Mouse (Mus musculus) retina, postnatal 7 days (tissue): ENCODE measurements around the gene Sars.

Source experiments
- DNase-seq: peaks from one replicate; pipeline ENCODE4 v3.0.0-alpha.2; 2012; ENCODE audit warnings: low read depth, low spot score

Sars gene

DNA sequence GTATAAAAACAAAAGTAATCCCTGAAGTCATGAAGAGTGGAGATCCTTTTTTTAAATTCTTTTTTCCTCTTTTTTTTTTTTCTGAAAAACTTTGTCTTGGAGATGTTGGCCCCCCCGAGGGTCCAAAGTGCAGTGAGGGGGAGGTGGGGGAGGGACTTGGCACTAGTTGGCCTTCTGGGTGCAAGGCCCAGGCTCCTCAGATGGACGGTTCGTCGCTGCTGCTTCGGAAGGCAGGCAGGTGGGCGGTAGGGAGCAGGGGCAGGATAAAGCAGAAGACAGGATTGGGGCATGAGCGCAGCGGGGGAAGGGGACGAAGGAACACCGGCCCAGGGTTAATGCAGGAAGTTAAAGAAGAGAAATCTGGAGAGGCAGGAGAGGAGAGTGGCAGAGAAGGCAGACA is 52.7 kb downstream of the Sars start:
- DNase-seq: no peak

DNA sequence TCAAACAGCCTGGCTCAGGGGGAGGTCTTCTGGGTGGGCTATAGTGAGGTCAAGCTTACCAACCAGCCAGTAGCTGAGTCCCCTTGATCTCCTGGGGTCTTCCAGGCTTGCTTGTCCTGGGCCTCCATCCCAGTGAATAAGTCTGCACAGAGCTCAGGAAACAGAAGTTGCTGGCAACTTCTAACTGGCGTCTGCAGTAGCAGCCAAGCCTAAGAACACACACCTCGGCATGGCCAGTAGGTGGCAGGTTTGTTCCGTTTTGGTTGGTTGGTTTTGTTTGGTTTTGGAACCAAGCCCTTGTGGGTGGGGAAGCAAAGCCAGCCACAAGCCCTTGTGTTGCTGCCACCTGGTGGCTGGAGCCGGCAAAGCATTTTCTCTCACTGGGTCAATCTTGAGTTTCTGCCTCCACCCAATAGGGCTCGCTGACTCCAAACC is 55.9 kb downstream of the Sars start:
- DNase-seq: peak; percentile 93

DNA sequence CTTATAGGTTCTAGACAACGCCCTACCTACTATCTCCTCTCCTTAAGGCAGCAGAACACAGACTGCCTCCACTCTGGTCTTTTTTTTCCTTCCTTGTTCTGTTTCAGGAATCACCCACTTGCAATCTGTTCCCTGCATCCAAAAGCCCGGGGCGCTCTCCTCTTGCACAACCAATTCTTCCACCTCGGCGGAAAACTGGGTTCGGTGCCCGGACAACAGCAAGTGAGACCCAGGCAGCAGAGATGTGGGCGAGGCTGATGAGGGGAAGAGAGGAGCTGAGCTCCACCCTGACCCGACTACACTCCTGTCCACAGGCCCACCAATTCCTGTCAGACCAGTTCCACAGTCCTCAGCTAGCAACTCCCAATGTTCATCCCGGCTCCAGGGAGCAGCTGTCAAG is 58.8 kb downstream of the Sars start:
- no peak for DNase-seq

DNA sequence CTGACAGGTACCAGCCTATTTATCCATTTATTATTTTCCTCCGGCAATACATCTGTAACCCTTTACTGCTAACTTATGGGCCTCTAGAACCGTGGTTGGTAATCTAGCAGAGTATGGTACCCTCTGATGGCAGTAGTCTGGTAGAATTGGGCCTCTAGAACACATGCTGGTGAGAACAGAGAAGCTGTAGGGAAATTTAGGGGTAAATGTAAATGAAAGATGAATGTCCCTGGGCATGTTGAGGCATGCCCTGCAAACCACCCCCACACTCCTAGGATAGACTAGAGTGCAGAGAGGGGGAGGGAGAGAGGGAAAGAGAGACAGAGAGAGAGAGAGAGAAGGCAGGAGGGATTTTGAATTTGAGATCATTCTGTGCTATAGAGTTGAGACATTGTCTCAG is 60.6 kb downstream of the Sars start:
- DNase-seq: no peak

DNA sequence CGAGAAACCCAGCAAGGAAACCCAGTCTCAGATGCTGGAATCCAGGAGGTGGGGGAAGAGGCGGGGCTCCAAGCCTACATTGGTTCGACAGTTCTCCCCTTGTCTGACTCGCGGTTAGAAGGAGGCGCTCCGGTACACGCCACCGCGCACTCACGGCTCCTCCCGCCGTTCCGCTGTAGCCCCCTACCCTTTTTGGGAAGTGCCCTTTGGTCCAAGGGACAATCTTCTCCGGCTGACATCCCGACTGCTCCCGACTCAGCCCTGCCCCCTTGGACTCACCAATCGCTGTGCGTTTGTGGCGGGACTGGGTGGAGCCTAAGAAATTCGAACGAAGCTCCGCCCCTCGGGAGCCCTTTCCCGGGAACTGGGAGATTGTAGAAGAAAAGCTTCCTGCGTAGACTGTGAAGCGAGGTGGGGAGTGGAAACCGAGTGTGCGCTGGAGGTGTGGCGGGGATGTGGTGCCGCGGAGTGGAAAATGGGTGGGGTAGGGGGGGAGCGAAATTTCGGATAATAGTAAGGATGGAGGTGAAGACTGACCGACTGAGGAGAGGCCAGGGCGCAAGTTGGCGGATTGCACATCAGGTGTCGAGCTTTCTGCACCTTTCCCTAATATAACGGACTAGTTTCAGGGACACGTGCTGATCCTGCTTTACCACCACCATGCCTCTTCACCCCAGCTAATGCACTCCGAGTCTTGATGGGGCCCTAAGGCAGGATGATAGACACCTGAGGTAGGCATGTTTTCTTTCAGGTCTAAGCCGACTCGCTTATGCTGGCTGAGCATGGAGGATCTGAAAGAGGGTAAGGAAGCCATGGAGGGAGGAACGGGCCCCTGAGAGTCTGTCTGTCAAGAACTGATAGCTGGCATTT is 61.3 kb downstream of the Sars start, which contains the start of gene Psrc1:
Gene Psrc1, plus strand, starts transcription at position 355 of the 870 bp plus-strand sequence.
- DNase-seq: peak; percentile 75

DNA sequence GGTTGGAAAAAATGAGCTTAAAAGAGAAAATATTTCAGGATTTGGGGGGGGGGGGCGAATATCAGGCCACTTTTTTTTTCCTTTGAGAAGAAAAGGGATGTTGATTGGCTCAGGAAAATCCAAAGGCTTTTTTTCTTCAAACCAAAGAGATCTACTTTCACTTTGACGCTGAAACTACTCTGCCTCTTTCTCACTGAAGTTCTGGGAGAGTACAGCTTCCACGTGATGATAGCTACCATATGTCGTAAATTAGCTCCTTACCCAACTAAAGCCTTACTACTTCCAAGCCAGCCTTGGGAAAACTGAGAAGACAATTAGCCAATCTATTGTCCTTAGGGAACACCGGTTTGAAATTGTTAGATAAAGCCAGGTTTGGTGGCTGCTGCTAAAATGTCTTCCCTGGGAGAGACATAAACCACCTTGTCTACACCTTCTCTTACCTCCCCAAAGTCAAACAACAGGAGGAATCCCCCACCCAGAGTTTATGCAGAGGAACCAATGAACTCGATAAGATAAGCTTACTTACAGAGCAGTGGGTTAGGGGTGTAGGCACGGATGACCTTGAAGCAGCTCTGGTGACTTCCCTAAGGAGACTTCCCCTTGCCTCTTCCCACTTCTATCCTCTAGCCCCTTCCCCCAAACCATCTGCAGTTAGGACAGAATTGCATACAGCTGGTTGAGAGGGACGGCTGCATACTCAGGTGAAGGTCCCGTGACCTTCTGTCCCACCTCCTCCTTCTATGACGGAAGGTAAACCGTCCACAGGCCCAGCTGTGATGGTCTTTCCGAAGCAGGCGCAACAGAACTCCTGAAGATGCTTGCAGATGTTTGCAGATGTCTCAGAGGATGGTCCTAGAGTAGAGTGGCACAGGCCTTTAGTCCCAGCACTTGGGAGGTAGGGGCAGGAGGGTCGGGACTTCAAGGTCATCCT is 62.8 kb downstream of the Sars start:
- no peak for DNase-seq

DNA sequence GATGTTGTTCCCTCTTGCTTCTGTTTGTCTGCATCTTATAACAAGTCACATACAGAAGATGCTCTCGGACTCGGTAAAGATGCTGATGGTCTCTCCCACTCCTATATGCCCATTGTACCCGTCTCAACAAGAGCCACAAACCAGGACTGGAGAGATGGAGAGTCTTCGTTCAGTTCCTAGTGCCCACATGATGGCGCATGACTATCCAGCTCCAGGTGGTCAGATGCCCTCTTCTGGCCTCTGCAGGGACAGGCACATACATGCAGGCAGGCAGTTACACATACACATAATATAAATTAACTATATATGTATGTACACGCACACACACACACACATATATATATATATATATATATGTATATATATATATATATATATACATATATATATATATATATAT is 64.3 kb downstream of the Sars start:
- no peak for DNase-seq

DNA sequence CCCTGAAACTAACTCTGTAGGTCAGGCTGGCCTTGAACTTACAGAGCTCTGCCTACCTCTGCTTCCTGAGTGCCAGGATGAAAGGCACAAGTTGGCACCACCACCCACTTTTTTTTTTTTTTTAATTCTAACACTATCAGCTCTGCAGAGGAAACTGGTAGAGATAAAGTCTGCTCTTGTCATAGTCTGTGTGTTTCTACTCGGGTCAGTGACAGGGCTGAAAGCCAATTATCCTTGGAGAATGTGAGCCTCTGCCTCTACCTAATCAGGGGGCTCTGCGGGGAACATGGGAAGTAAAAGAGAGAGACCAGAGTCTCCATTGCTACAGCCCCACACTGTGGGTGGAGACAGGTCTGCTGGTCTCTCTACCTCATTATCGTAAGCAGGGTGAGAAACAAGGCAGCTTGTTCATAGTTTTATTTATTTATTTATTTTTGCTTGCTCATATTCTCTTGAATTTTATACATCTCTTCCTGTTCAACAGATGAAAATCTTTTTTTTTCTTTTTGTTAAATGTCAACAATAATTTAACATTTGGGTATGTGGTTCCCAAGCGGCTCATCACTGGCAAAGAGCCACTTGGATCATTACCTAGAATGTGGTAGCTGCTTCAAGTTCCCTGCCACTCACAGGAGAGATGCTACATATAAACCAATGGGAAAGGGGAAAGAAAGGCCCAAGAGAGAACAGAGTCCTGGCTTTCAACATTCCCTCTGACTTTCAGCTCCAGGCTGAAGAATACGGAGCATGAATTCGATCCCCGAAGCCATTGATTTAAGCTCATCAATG is 65.9 kb downstream of the Sars start:
- DNase-seq: no peak
